ENCODE assay signal across 9 mouse cellular contexts in the genomic region with DNA sequence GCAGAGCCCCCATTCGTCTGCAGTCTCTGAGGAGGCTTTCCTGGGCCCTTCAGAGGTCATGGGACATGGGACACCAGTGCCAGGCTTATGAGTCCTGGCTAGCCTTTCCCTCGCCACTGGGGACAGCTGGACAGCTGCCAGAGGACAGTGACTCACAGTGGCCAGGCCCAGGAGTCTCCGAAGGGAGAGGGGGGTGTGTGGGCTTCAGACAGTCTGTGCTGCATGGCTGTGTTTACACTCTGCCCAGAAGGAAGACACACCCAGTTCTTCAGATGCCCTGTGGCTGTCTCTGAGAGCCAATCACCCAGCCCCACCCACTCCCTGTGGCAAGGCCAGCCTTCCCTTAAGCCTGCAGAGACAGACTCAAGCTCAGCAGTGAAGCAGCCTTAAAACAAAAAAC. TPM values are rescaled to one million over a fixed set of nuclear protein-coding genes. Genes with fewer than 3 reads are reported as not detected.
DNase-seq lines count a peak whose midpoint lies in the region; ATAC-seq and TF ChIP-seq lines count a peak whose summit lies in the region.
"Had no signal": no experiment of that assay in that cellular context is flagged by ENCODE, and none has a peak within 500 bp of the region (broad histone marks: within the 10 kb centered on the region; RNA-seq: fewer than 3 reads in every experiment).

No protein-coding gene starts in this region.

- H3K4me2 ChIP-seq in midbrain, embryonic 13.5 days (replicated peaks), result no peak overlapping the region
- H3K4me2 ChIP-seq in midbrain, postnatal 0 days (ENCODE audit: low read depth, low read length, poor library complexity, severe bottlenecking), result no peak overlapping the region
- H3K4me2 ChIP-seq in myocyte (ENCODE audit: low read depth), result peak overlapping the region; percentile 42
- H3K4me2 ChIP-seq: limb, embryonic 12.5 days had no signal

- H3K79me2 ChIP-seq in myocyte (ENCODE audit: control insufficient read depth, insufficient read depth), result peaks cover 34% of the 10 kb centered on the region

- H3K27me3 ChIP-seq in midbrain, embryonic 13.5 days, result no peaks in the 10 kb centered on the region
- H3K27me3 ChIP-seq in midbrain, postnatal 0 days (ENCODE audit: insufficient read depth, low read length), result no peaks in the 10 kb centered on the region
- no peaks in the 10 kb centered on the region for H3K27me3 ChIP-seq in myocyte (ENCODE audit: control insufficient read depth, insufficient read depth, insufficient read length)
- H3K27me3 ChIP-seq: limb, embryonic 12.5 days had no signal

- DNase-seq in midbrain, postnatal 0 days (ENCODE audit: low spot score), result no peak
- peak; percentile 93 for DNase-seq in adrenal gland, postnatal 14 days
- peak; percentile 63 to 73 for DNase-seq in kidney, postnatal 4 days
- DNase-seq in frontal cortex, postnatal 10 days (ENCODE audit: low spot score in 2 of 2), result no peak
- DNase-seq in thymus, postnatal 0 days (ENCODE audit: low spot score), result no peak

- TF ChIP-seq POLR2A in myocyte (IDR thresholded peaks at IDR 0.05; ENCODE audit: insufficient read length, low read depth), result no peak

- peaks cover 45% of the 10 kb centered on the region for H3K4me1 ChIP-seq in midbrain, embryonic 13.5 days (replicated peaks)
- H3K4me1 ChIP-seq in midbrain, postnatal 0 days (ENCODE audit: insufficient read depth, low read length), result peaks cover 6% of the 10 kb centered on the region; the same call in 1 of the 2 replicates

- H3K4me3 ChIP-seq in midbrain, embryonic 13.5 days (replicated peaks), result no peak overlapping the region
- H3K4me3 ChIP-seq in midbrain, postnatal 0 days (ENCODE audit: low read depth, low read length), result no peak overlapping the region
- H3K4me3 ChIP-seq in myocyte, result no peak overlapping the region
- H3K4me3 ChIP-seq: limb, embryonic 12.5 days had no signal

- no peaks in the 10 kb centered on the region for H3K9me3 ChIP-seq in midbrain, embryonic 13.5 days
- no peaks in the 10 kb centered on the region for H3K9me3 ChIP-seq in midbrain, postnatal 0 days (ENCODE audit: low read length)
- H3K9me3 ChIP-seq: limb, embryonic 12.5 days had no signal

- H3K9ac ChIP-seq in midbrain, embryonic 13.5 days (replicated peaks), result no peak overlapping the region
- H3K9ac ChIP-seq in midbrain, postnatal 0 days (replicated peaks; ENCODE audit: low read length, poor library complexity, severe bottlenecking), result no peak overlapping the region
- H3K9ac ChIP-seq: limb, embryonic 12.5 days had no signal

- no peak for TF ChIP-seq CTCF in midbrain, postnatal 0 days (IDR thresholded peaks at IDR 0.05)

- H3K27ac ChIP-seq in midbrain, embryonic 13.5 days, result no peak overlapping the region
- H3K27ac ChIP-seq in midbrain, postnatal 0 days (ENCODE audit: low read depth, low read length), result no peak overlapping the region
- H3K27ac ChIP-seq: limb, embryonic 12.5 days had no signal

- 71% methylated on average over 3 of the region's 3 CpGs for WGBS in midbrain, embryonic 13.5 days
- 53% methylated on average over 3 of the region's 3 CpGs for WGBS in midbrain, postnatal 0 days

- ATAC-seq in midbrain, embryonic 13.5 days, result peak; percentile 43; the same call in 1 of the 2 replicates
- ATAC-seq in midbrain, postnatal 0 days (ENCODE audit: low FRiP score), result no peak
- ATAC-seq in granulocyte monocyte progenitor cell, adult 5-6 weeks (replicated peaks; ENCODE audit: poor library complexity, severe bottlenecking), result peak; percentile 25

- no peak overlapping the region for H3ac ChIP-seq in myocyte (ENCODE audit: control insufficient read depth, insufficient read length)

- H3K36me3 ChIP-seq in midbrain, embryonic 13.5 days, result 0 out of 2 replicates have a peak, but pooled peaks cover 8% of the 10 kb centered on the region
- no peaks in the 10 kb centered on the region for H3K36me3 ChIP-seq in midbrain, postnatal 0 days (ENCODE audit: insufficient read depth, low read length)
- H3K36me3 ChIP-seq in myocyte (ENCODE audit: control insufficient read depth, insufficient read depth), result no peaks in the 10 kb centered on the region
- H3K36me3 ChIP-seq: limb, embryonic 12.5 days had no signal

TF ChIP-seq in myocyte, 11 proteins besides CTCF, POLR2A, EP300 and RAD21:
- TF ChIP-seq TCF12 (IDR thresholded peaks at IDR 0.05; ENCODE audit: insufficient read depth, poor library complexity, severe bottlenecking), result peak; percentile 1
- TF ChIP-seq SRF (IDR thresholded peaks at IDR 0.05; ENCODE audit: control insufficient read depth, insufficient read length, low read depth), result no peak
- no peak for TF ChIP-seq USF1 (IDR thresholded peaks at IDR 0.05; ENCODE audit: low read depth)
- TF ChIP-seq TCF3 (IDR thresholded peaks at IDR 0.05; ENCODE audit: insufficient read length, low read depth), result no peak
- peak in 2 of 3 experiments; percentile 16 to 36 for TF ChIP-seq MYOD1 (IDR thresholded peaks at IDR 0.05; ENCODE audit: control insufficient read depth in 1 of 3, insufficient read length in 2 of 3, low read depth in 2 of 3)
- TF ChIP-seq E2F4 (IDR thresholded peaks at IDR 0.05; ENCODE audit: insufficient read depth), result no peak
- no peak for TF ChIP-seq POLR2AphosphoS2 (IDR thresholded peaks at IDR 0.05; ENCODE audit: insufficient read length, low read depth)
- no peak for TF ChIP-seq REST (IDR thresholded peaks at IDR 0.05; ENCODE audit: insufficient read depth, insufficient read length)
- peak in 1 of 3 experiments; percentile 63 for TF ChIP-seq MYOG (IDR thresholded peaks at IDR 0.05; ENCODE audit: control insufficient read depth in 1 of 3, insufficient read depth in 1 of 3, insufficient read length in 2 of 3, low read depth in 2 of 3)
- no peak for TF ChIP-seq CEBPB (IDR thresholded peaks at IDR 0.05; ENCODE audit: insufficient read depth, poor library complexity, severe bottlenecking)
- TF ChIP-seq MAX (IDR thresholded peaks at IDR 0.05; ENCODE audit: low read depth), result peak; percentile 53

RNA-seq across cellular contexts. Expression of gene Fbxo31, which starts 5.3 kb away (rescaled TPM):
- 21.3 and 22.9 TPM in 2 replicates for polyA plus RNA-seq in midbrain, embryonic 13.5 days (2015; fragmentation: Nextera tagmentation; extraction: Ambion mirVana)
- 62.1 and 68.9 TPM in 2 replicates for total RNA-seq in midbrain, postnatal 0 days (2014; rRNA removed)
- polyA plus RNA-seq in midbrain, postnatal 0 days (2015; fragmentation: Nextera tagmentation; extraction: Ambion mirVana), result 36.3 and 37.3 TPM in 2 replicates
- 37.2 and 66.1 TPM in 2 replicates for total RNA-seq in adrenal gland, postnatal 14 days (2021)
- 6.8 and 17.9 TPM in 2 replicates for total RNA-seq in granulocyte monocyte progenitor cell, adult 5-6 weeks (2014; fragmentation: Nextera tagmentation)
- total RNA-seq in granulocyte monocyte progenitor cell, adult 5-6 weeks (2017), result 6.2 and 7.8 TPM in 2 replicates
- polyA plus RNA-seq in myocyte (2012; fragmentation: generic; extraction: Trizol), result 23.3 TPM
- polyA plus RNA-seq in thymus, postnatal 0 days (2015; fragmentation: Nextera tagmentation; extraction: Ambion mirVana), result 14.3 and 18.3 TPM in 2 replicates

RNA-seq across cellular contexts. Expression of gene Map1lc3b, which starts 16.9 kb away (rescaled TPM):
- polyA plus RNA-seq in midbrain, embryonic 13.5 days (2015; fragmentation: Nextera tagmentation; extraction: Ambion mirVana), result 364 and 371 TPM in 2 replicates
- total RNA-seq in midbrain, postnatal 0 days (2014; rRNA removed), result 264 and 279 TPM in 2 replicates
- polyA plus RNA-seq in midbrain, postnatal 0 days (2015; fragmentation: Nextera tagmentation; extraction: Ambion mirVana), result 343 and 373 TPM in 2 replicates
- total RNA-seq in adrenal gland, postnatal 14 days (2021), result 137 and 170 TPM in 2 replicates
- 77.9 and 84.4 TPM in 2 replicates for total RNA-seq in granulocyte monocyte progenitor cell, adult 5-6 weeks (2014; fragmentation: Nextera tagmentation)
- 68.5 and 77.1 TPM in 2 replicates for total RNA-seq in granulocyte monocyte progenitor cell, adult 5-6 weeks (2017)
- polyA plus RNA-seq in myocyte (2012; fragmentation: generic; extraction: Trizol), result 186 TPM
- 325 and 329 TPM in 2 replicates for polyA plus RNA-seq in thymus, postnatal 0 days (2015; fragmentation: Nextera tagmentation; extraction: Ambion mirVana)

RNA-seq across cellular contexts. Expression of gene 1700018B08Rik, which starts 29.2 kb away (rescaled TPM):
- polyA plus RNA-seq in midbrain, embryonic 13.5 days (2015; fragmentation: Nextera tagmentation; extraction: Ambion mirVana), result not detected in 2 replicates
- total RNA-seq in midbrain, postnatal 0 days (2014; rRNA removed), result not detected in 2 replicates
- not detected in 2 replicates for polyA plus RNA-seq in midbrain, postnatal 0 days (2015; fragmentation: Nextera tagmentation; extraction: Ambion mirVana)
- total RNA-seq in adrenal gland, postnatal 14 days (2021), result not detected in 2 replicates
- total RNA-seq in granulocyte monocyte progenitor cell, adult 5-6 weeks (2014; fragmentation: Nextera tagmentation), result not detected in 2 replicates
- total RNA-seq in granulocyte monocyte progenitor cell, adult 5-6 weeks (2017), result not detected in 2 replicates
- not detected for polyA plus RNA-seq in myocyte (2012; fragmentation: generic; extraction: Trizol)
- polyA plus RNA-seq in thymus, postnatal 0 days (2015; fragmentation: Nextera tagmentation; extraction: Ambion mirVana), result not detected in 2 replicates
- polyA plus RNA-seq: limb, embryonic 12.5 days had no signal

Comparison
In these comparisons a context has a peak if more than half of its experiments do, and no peak if none do; other contexts are left out.
1. DNase-seq: peak in adrenal gland, postnatal 14 days (single experiment) and kidney, postnatal 4 days (2 of 2); none in midbrain, postnatal 0 days (single experiment), frontal cortex, postnatal 10 days (0 of 2) and thymus, postnatal 0 days (single experiment).